Mouse (Mus musculus): Measurements from ENCODE around the gene Slc15a3.

GRCm38 (mm10) chr19:10794916-10795315, 44.6 kb upstream of the Slc15a3 start:
- TF ChIP-seq CHD2 (IDR thresholded peaks at IDR 0.05; ENCODE audit: low read depth, low read length), result no peak
- no peak for TF ChIP-seq HCFC1 (IDR thresholded peaks at IDR 0.05; ENCODE audit: borderline replicate concordance, insufficient read depth, low read length)
- TF ChIP-seq ZC3H11A (IDR thresholded peaks at IDR 0.05; ENCODE audit: borderline replicate concordance, low read depth, low read length), result no peak
